Mouse (Mus musculus): ENCODE measurements at regions not wholly inside any gene's neighbourhood (a gene's known extent, or its start where the extent isn't known, plus 50 kb on each side); places are given as distances from the start of the nearest gene placed in this dataset.

DNA sequence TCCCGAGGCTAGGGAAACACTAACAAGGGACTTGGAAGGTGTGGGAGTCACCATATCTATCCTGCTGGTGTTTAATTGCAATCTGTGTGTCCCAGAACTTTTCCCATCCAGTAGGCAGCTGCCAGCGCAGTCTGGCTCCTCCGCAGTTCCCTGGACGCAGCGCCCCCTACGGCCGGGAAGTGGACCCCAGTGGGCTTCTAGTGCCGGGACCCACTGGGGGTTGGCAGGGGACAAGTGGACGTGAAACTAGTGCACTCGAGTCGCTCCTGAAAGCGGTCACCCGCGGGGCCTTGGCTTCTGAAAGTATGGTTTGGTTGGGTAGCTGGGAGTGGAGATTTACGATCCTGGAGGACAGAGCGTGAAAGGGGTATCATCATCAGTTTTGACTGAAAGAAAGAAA, 101.2 kb upstream of the Zic3 start:
- no peak overlapping the region for H3K9ac ChIP-seq (replicated peaks)
- TF ChIP-seq CTCF (IDR thresholded peaks at IDR 0.05; ENCODE audit: low read depth) (0 out of 2 replicates have a peak, but pooled peaks have one; percentile 8), EP300 (IDR thresholded peaks at IDR 0.05; ENCODE audit: low read depth) (no peak)
- no peak overlapping the region for H3K4me3 ChIP-seq (ENCODE audit: low read depth, low read length)
- H3K9me3 ChIP-seq (ENCODE audit: low read length): no peaks in the 10 kb centered on the region
- H3K36me3 ChIP-seq (replicated peaks; ENCODE audit: insufficient read depth, low read length): no peaks in the 10 kb centered on the region
- peaks cover 57% of the 10 kb centered on the region for H3K27me3 ChIP-seq (ENCODE audit: insufficient read depth, low read length)
- ATAC-seq (no peak), DNase-seq (no peak)
- H3K4me2 ChIP-seq (ENCODE audit: low read depth, low read length): no peak overlapping the region
- H3K27ac ChIP-seq (ENCODE audit: low read depth): no peak overlapping the region
- no peaks in the 10 kb centered on the region for H3K4me1 ChIP-seq (ENCODE audit: insufficient read depth)
- WGBS (ENCODE audit: insufficient replicate concordance): 26% methylated on average over 16 of the region's 16 CpGs

DNA sequence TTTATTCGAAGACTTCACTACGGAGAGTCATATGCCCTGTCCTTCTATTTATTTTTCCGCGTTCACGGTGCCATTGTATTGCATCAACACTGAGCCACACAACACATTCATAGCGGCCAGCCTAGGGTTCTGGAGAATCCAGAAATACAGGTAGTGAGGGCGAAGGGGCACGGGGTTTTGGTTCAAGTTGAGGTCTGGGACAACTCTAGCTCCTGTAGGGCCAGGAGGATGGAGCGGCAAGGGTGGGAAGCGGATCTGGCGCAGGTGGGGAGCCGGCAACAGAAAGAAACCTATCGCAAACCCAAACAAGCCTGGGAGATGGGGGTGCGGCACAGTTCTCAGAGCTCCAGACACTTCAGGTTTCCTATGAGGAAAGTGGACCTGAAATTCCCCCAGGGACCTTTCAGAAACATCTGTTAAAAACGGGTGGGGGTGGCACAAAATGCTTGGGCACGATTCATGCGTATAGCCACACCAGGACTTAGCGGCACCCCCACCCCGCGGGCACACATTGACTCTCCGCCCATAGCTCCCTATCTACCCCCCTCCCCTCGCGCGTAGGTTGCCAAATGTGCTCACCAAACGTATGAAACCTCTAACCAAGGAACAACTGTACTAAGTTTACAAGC, 100.6 kb upstream of the Zic3 start:
- Histone ChIP-seq H3K27me3 (ENCODE audit: insufficient read depth, low read length) (peaks cover 51% of the 10 kb centered on the region), H3K36me3 (replicated peaks; ENCODE audit: insufficient read depth, low read length) (no peaks in the 10 kb centered on the region), H3K4me1 (ENCODE audit: insufficient read depth) (no peaks in the 10 kb centered on the region), H3K9me3 (ENCODE audit: low read length) (no peaks in the 10 kb centered on the region), H3K4me3 (ENCODE audit: low read depth, low read length) (no peak overlapping the region), H3K9ac (replicated peaks) (no peak overlapping the region), H3K4me2 (ENCODE audit: low read depth, low read length) (no peak overlapping the region), H3K27ac (ENCODE audit: low read depth) (no peak overlapping the region)
- 14% methylated on average over 25 of the region's 25 CpGs for WGBS (ENCODE audit: insufficient replicate concordance)
- DNase-seq (no peak), ATAC-seq (no peak)
- TF ChIP-seq CTCF (IDR thresholded peaks at IDR 0.05; ENCODE audit: low read depth) (no peak), EP300 (IDR thresholded peaks at IDR 0.05; ENCODE audit: low read depth) (no peak)

DNA sequence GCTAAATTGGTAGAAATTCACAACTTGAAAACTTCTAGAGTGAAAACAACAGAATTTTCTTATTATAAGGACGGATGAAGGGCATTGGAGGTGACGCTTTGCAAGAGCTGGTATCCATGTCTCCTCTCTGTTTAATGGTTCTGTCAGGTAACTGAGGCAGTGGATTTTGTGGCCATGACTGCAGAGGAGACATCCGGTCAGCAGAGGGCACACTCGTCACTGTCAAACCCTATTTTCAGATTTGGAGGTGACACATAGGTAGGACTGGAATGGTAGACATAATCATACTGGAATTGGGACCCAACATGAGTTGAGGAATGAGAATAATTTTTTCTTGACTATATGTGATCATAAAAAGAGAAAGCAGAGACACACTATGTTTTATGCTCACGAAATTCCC, 98.7 kb upstream of the Zic3 start:
- no peak for ATAC-seq
- TF ChIP-seq EP300 (IDR thresholded peaks at IDR 0.05; ENCODE audit: low read depth): no peak
- TF ChIP-seq CTCF (IDR thresholded peaks at IDR 0.05; ENCODE audit: low read depth): peak; percentile 43; the same call in 1 of the 2 replicates
- H3K27me3 ChIP-seq (ENCODE audit: insufficient read depth, low read length): peaks cover 32% of the 10 kb centered on the region

DNA sequence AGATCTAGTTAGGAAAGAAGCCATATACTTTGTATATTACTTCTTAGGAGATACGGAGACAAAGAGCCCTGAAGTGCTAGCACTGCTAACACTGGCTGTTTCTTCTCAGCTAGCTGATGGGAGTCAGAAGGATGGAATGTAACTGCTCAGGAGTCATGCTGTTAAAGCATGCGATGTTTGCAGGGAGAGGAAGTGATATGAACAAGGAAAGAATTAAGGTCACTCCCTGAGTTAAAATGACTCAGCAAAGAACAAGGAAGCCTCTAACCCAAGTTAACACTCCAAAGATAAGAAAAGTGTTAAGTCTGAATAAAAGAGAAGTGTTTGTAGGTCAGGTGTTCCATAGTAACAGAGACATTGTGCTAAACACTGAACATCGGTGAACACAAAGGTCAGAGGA, 86.9 kb upstream of the Zic3 start:
- H3K27ac ChIP-seq (ENCODE audit: low read depth): no peak overlapping the region
- no peak for ATAC-seq
- no peaks in the 10 kb centered on the region for H3K4me1 ChIP-seq (ENCODE audit: insufficient read depth)
- TF ChIP-seq CTCF (IDR thresholded peaks at IDR 0.05; ENCODE audit: low read depth): no peak
- TF ChIP-seq EP300 (IDR thresholded peaks at IDR 0.05; ENCODE audit: low read depth): no peak
- H3K4me3 ChIP-seq (ENCODE audit: low read depth, low read length): no peak overlapping the region
- no peaks in the 10 kb centered on the region for H3K36me3 ChIP-seq (replicated peaks; ENCODE audit: insufficient read depth, low read length)
- WGBS (ENCODE audit: insufficient replicate concordance): 35% methylated on average over 3 of the region's 3 CpGs
- DNase-seq: no peak
- H3K9ac ChIP-seq (replicated peaks): no peak overlapping the region
- H3K27me3 ChIP-seq (ENCODE audit: insufficient read depth, low read length): no peaks in the 10 kb centered on the region; the same call in 1 of the 2 replicates
- no peaks in the 10 kb centered on the region for H3K9me3 ChIP-seq (ENCODE audit: low read length)
- H3K4me2 ChIP-seq (ENCODE audit: low read depth, low read length): no peak overlapping the region

More for the DNA sequence above, 98.7 kb upstream of the Zic3 start:
- H3K4me3 ChIP-seq (ENCODE audit: low read depth, low read length): no peak overlapping the region
- H3K4me1 ChIP-seq (ENCODE audit: insufficient read depth): no peaks in the 10 kb centered on the region
- no peaks in the 10 kb centered on the region for H3K9me3 ChIP-seq (ENCODE audit: low read length)
- 32% methylated on average over 5 of the region's 5 CpGs for WGBS (ENCODE audit: insufficient replicate concordance)
- no peak for DNase-seq
- no peak overlapping the region for H3K9ac ChIP-seq (replicated peaks)
- H3K27ac ChIP-seq (ENCODE audit: low read depth): no peak overlapping the region
- H3K36me3 ChIP-seq (replicated peaks; ENCODE audit: insufficient read depth, low read length): no peaks in the 10 kb centered on the region
- H3K4me2 ChIP-seq (ENCODE audit: low read depth, low read length): no peak overlapping the region

DNA sequence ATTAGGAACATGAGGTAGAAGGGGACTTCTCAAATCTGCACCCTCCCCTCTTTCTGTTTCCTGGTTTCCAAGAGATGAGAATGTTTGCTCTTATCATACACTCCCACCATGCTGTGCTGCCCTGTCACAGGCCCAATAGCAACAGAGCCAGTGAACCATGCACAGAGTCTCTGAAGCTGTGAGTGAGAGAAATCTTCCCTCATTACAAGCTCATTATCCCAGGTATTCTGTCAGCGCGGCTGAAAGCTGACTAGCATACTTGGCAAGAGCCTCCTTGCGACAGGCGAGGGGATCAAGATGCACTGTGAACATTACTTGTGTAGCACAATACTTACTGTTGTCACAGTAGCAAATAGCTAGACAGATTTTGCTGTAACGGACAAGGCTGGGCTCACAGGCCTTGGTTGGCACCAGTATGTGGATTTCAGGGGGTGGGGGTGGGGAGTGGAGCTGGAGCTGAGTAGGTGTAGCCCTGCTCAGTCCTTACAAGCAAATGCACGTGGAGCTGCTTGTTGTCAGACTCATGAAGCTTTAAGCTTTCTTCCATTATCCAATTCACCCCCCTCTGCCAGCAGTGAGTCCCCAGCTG, 84.2 kb upstream of the Zic3 start:
- no peak overlapping the region for H3K4me2 ChIP-seq (ENCODE audit: low read depth, low read length)
- DNase-seq (no peak), ATAC-seq (no peak)
- 56% methylated on average over 6 of the region's 6 CpGs for WGBS (ENCODE audit: insufficient replicate concordance)
- no peak overlapping the region for H3K9ac ChIP-seq (replicated peaks)
- H3K9me3 ChIP-seq (ENCODE audit: low read length): no peaks in the 10 kb centered on the region
- no peak overlapping the region for H3K27ac ChIP-seq (ENCODE audit: low read depth)
- no peaks in the 10 kb centered on the region for H3K4me1 ChIP-seq (ENCODE audit: insufficient read depth)
- no peak overlapping the region for H3K4me3 ChIP-seq (ENCODE audit: low read depth, low read length)
- H3K27me3 ChIP-seq (ENCODE audit: insufficient read depth, low read length): no peaks in the 10 kb centered on the region; the same call in 1 of the 2 replicates
- H3K36me3 ChIP-seq (replicated peaks; ENCODE audit: insufficient read depth, low read length): no peaks in the 10 kb centered on the region
- TF ChIP-seq CTCF (IDR thresholded peaks at IDR 0.05; ENCODE audit: low read depth): no peak
- TF ChIP-seq EP300 (IDR thresholded peaks at IDR 0.05; ENCODE audit: low read depth): no peak

DNA sequence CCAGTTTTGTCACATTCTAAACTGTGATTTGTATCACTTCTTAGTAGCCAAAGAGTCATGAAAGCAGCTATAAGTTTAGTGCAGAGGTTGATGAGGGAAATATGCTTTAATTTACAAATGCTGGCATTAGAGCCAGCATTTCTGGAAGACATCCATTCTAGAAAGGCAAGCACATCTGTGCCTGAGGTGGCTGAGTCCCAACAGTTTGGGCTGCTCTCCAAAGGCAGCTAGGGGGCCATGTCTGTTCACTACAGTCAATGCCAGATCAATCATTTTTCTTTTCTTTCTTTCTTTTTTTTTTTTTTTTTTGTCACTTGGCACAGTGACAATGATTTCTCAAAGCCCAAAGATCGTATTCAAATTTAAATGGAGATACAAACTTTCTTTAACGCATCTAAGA, 71.6 kb upstream of the Zic3 start:
- Histone ChIP-seq H3K36me3 (replicated peaks; ENCODE audit: insufficient read depth, low read length) (no peaks in the 10 kb centered on the region), H3K27me3 (ENCODE audit: insufficient read depth, low read length) (no peaks in the 10 kb centered on the region), H3K9me3 (ENCODE audit: low read length) (no peaks in the 10 kb centered on the region), H3K9ac (replicated peaks) (no peak overlapping the region), H3K4me2 (ENCODE audit: low read depth, low read length) (no peak overlapping the region), H3K4me3 (ENCODE audit: low read depth, low read length) (no peak overlapping the region), H3K4me1 (ENCODE audit: insufficient read depth) (no peaks in the 10 kb centered on the region), H3K27ac (ENCODE audit: low read depth) (no peak overlapping the region)
- no peak for TF ChIP-seq CTCF (IDR thresholded peaks at IDR 0.05; ENCODE audit: low read depth)
- no peak for TF ChIP-seq EP300 (IDR thresholded peaks at IDR 0.05; ENCODE audit: low read depth)
- ATAC-seq: no peak
- 47% methylated on average over 2 of the region's 2 CpGs for WGBS (ENCODE audit: insufficient replicate concordance)
- DNase-seq: no peak
